Mouse (Mus musculus): ENCODE measurements around the gene Slc5a11.

The Slc5a11 gene

DNA sequence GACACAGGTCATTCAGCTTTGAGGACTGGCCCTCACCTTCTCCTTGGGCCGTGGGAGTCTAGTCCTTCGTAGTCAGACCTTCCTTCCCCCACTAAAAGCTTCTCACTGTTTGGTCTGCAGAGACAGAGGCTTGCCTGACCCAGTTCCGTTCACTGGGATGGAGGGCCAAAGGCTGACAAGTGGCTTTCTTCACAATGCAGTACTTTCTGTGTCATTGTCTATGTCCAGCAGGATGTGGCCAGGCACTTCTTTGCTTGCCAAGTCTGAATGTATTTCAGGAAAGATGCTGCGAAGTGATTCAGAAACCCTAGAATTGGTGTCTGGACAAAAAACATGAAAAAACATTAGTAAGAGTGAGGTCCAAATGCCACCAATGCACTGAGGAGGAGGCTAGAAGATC is 65.2 kb downstream of the Slc5a11 start:
- DNase-seq (ENCODE audit: low spot score in 2 of 2), result peak in 1 of 2 experiments; percentile 16

DNA sequence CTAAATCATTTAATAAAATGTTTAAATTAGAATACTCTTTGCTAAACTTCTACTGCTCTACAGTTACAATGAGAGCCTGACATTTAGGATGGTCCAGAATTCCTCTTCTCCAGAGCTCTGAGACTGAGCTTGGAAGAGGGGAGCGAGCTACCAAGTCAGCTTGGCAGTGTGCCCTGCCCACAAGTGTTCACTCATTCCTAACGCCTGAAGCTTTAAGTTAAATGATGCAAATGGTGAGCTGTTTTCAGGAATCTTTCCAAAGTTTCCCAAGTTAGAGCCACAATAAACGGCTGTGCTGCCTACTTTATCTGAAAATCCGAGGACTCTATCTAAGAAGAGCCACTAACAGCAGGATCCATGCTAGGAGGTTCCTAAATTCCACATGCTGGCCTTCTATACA is 69.2 kb downstream of the Slc5a11 start:
- peak in 1 of 2 experiments; percentile 45 for DNase-seq (ENCODE audit: low spot score in 2 of 2)

DNA sequence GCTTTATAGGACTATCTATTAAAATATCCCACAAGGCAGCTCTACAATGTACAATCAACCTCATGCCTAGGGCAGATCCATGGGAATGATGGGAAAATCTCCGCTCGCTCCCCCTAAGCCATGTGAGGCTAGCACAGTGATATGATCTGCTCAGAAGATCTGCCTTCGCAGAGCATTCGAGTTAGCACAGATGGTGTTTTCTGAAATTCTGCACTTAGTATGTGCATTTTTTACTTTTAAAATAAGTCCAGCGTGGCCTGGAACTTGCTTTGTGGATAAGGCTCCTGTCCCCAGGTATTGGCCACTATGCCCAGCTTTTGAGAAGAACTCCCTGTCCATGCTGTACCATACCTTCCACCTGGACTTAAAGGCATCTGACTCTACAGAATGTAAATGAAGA is 71.3 kb downstream of the Slc5a11 start:
- no peak for DNase-seq (ENCODE audit: low spot score in 2 of 2)

GRCm38 (mm10) chr7:123287903-123288302 is 73.3 kb downstream of the Slc5a11 start:
- DNase-seq (ENCODE audit: low spot score in 2 of 2), result no peak

GRCm38 (mm10) chr7:123289176-123289575 is 74.6 kb downstream of the Slc5a11 start:
- no peak for DNase-seq (ENCODE audit: low spot score in 2 of 2)

DNA sequence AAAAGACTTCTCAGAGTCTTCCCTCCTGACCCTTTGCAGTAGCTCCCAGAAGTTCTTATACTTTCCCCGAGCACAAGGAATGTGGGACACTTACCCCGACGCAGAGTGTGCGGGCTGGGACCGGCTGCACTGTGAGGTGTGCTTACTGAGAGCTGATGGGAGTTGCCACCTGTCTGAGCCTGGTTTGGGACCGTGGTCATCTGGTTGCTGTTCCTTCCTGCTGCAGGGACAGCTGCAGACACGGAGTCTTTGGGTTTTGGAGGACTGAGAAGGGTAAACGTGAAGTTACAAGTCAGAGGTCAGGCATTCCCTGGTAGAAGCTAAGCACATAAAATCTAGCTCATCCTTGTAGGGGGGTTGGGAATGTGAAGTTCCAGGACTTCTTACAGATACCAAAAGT is 77.4 kb downstream of the Slc5a11 start:
- no peak for DNase-seq (ENCODE audit: low spot score in 2 of 2)

DNA sequence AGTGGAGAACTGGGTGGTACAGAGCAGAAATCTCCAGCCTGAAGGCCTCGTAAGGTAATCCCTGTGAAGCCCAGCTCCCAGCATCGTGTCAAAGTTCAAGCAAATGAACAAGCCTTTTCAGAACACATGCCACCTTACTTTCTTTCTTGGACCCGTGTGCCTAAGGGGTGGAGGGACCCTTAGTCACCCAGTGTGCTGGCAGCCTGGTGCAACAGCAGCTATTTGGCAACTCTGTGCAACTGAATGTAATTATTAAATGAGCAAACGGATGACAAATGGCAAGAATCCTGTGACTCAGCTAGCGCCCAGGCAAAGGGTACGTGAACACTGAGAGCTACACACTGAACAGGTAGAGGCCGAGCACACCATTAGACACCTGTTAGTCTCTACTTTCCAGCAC is 79.3 kb downstream of the Slc5a11 start:
- no peak for DNase-seq (ENCODE audit: low spot score in 2 of 2)

GRCm38 (mm10) chr7:123295423-123295822 is 80.8 kb downstream of the Slc5a11 start:
- DNase-seq (ENCODE audit: low spot score in 2 of 2), result no peak

DNA sequence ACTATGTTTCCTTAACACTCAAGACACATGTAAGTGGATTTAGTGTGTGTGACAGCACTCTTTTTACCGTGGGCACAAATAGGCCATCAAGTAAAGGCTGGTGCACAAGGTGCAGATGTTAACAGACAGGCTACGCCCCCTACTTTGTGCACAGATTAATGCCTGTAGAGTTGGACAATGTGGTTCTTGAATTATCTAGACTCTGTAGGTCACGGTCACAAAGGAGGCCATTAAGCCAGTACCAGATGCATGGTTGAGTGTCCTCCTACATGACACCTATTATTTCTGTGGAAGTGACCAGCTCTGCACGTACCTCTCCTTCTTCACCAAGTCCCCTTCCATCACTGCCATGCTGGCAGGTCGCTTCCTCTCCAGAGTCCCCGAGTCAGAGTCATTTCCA is 81.5 kb downstream of the Slc5a11 start:
- DNase-seq (ENCODE audit: low spot score in 2 of 2), result no peak

GRCm38 (mm10) chr7:123298225-123298624 is 83.6 kb downstream of the Slc5a11 start:
- no peak for DNase-seq (ENCODE audit: low spot score in 2 of 2)

DNA sequence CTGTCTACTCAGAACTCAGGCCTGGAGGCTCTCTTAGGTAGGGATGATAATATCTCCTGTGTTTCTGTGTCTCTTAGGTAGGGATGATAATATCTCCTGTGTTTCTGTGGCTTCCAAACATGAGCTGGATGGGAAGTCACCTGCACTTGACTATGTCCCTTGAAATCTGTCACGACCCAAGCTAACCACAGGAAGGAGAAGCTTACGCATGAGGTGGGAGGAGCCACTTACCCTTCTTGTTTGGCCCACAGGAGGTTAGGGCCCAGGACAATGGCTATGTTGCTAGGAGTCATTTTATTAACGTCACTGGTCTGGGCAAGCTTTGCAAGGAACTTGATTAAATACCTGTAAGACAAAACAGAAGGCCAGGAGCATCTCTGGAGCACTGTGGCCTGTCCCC is 85.7 kb downstream of the Slc5a11 start:
- DNase-seq (ENCODE audit: low spot score in 2 of 2), result no peak

GRCm38 (mm10) chr7:123305397-123305796 is 90.8 kb downstream of the Slc5a11 start:
- no peak for DNase-seq (ENCODE audit: low spot score in 2 of 2)

DNA sequence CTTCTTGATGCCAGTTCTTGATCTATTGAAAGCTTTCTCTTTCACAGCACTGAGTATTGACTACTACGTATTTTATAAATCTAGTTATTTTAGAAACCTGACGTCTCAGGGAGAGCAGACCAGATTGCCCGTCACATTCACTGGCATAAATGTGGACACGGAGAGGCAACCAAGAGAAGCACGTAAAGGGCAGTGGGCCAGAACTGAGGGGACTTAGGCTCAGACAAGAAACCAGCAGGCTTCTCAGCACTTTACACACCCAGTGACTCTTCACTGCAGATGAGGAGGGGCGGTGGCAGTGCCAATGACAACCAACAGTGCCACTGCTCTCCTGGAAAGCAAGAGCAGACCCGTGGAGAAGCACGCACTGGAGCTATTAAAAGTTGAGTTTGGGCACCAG is 92.7 kb downstream of the Slc5a11 start:
- DNase-seq (ENCODE audit: low spot score in 2 of 2), result no peak

GRCm38 (mm10) chr7:123307887-123308558 is 93.4 kb downstream of the Slc5a11 start:
- DNase-seq (ENCODE audit: low spot score in 2 of 2), result no peak

DNA sequence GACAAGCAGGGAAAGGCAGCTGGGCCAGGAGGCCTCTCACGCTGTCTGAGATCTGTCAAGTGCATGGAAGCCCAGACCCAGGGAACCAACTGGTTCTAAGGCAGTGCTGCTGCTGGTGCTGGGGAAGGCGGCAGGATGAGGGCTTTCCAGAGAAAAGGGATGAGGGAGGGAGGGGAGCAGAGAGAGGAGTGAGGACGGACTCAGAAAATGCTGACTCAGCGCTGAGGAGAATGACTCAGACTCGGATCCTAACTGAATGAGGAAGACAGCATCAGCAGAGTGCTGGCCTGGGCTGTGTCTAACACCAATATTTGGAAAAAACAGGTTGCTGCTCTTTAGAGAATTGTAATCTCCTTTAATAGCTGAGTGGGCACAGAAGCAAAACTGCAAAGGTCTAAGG is 97.3 kb downstream of the Slc5a11 start:
- no peak for DNase-seq (ENCODE audit: low spot score in 2 of 2)

GRCm38 (mm10) chr7:123312738-123313137 is 98.2 kb downstream of the Slc5a11 start:
- DNase-seq (ENCODE audit: low spot score in 2 of 2), result no peak

- no peak for DNase-seq (ENCODE audit: low spot score in 2 of 2)
Observed at GRCm38 (mm10) chr7:123322452-123323121, 108.0 kb downstream of the Slc5a11 start.
